Mouse (Mus musculus): Measurements from ENCODE around the gene Fam219a. TPM values are rescaled to one million over a fixed set of nuclear protein-coding genes. Genes with fewer than 3 reads are reported as not detected.
A peak's percentile ranks its signal among the peaks of the same experiment; 100 is the strongest.

Fam219a gene
- polyA plus RNA-seq, 1 experiment from 2014 or later: 2.0 TPM

DNA sequence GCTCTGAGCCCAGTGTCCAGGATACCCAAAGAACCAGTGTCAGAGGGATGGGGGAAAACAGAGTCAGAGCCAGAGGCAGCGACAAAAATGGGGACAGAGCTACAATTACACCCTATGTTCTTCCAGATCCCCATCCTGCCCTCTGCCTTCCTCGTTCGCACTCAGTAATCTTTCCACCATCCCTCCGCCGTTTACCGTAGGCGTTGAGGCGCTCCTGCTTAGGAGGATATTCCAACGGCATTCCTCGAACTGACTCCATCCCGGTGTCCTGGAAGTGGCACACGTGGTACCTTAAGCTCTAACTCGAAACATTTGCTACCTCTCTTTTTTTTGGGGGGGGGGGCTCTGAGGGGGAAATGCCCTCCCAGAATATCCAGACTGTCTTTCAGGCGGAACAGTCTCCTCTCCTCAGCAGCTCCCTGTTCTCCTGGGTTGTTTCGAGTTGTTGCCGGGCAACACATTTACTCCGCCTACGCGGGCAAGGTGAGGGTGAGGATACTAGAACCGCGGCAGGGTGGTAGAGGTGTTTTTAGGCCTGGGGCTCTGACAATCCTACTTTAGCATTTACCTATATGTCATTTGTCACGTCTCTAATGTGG, 61.9 kb downstream of the Fam219a start:
- Histone ChIP-seq H3K4me3 (ENCODE audit: low read depth, low read length) (peak overlapping the region; percentile 53), H3K9me3 (ENCODE audit: control insufficient read depth, low read length) (no peaks in the 10 kb centered on the region), H3K27ac (ENCODE audit: low read depth, low read length) (no peak overlapping the region), H3K9ac (ENCODE audit: low read depth, low read length) (no peak overlapping the region), H3K4me2 (peak overlapping the region; percentile 96), H3K4me1 (replicated peaks; ENCODE audit: control insufficient read depth, insufficient read depth, low read length) (peaks cover 13% of the 10 kb centered on the region), H3K27me3 (replicated peaks; ENCODE audit: control insufficient read depth, insufficient read depth, low read length) (peaks cover 18% of the 10 kb centered on the region), H3K36me3 (ENCODE audit: control insufficient read depth, insufficient read depth, low read length) (no peaks in the 10 kb centered on the region)
- DNase-seq (ENCODE audit: low spot score) (no peak), ATAC-seq (replicated peaks; ENCODE audit: low FRiP score) (no peak)
- WGBS: 5% methylated on average over 22 of the region's 22 CpGs

DNA sequence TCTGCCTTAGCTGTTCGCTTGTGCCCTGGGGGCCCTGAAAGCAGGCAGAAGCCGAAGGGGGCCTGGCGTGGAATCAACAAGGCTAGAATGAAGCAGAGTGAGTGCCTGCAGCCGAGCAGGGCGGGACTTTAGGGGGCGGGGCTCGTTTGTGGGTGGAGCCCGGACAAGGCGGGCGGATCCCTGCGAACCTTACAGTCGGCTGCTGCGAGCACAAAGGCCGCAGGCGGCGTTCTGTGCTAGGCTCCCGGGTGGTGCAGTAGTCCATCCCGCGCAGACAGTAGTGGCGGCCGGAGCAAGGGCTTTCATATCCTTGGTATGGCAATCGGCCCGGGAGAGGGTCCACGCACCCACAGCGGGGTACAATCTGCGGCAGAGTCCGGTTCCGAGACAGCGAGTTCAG, 62.4 kb downstream of the Fam219a start:
- peak; percentile 68 for ATAC-seq (replicated peaks; ENCODE audit: low FRiP score)
- H3K27ac ChIP-seq (ENCODE audit: low read depth, low read length): no peak overlapping the region
- H3K9ac ChIP-seq (ENCODE audit: low read depth, low read length): 0 out of 2 replicates have a peak overlapping the region, but pooled peaks have one; percentile 0
- peak overlapping the region; percentile 53 for H3K4me3 ChIP-seq (ENCODE audit: low read depth, low read length)
- peaks cover 17% of the 10 kb centered on the region for H3K4me1 ChIP-seq (replicated peaks; ENCODE audit: control insufficient read depth, insufficient read depth, low read length)
- 1% methylated on average over 29 of the region's 29 CpGs for WGBS
- peak; percentile 85 for DNase-seq (ENCODE audit: low spot score)
- H3K9me3 ChIP-seq (ENCODE audit: control insufficient read depth, low read length): no peaks in the 10 kb centered on the region
- H3K4me2 ChIP-seq: peak overlapping the region; percentile 96
- H3K36me3 ChIP-seq (ENCODE audit: control insufficient read depth, insufficient read depth, low read length): no peaks in the 10 kb centered on the region
- peaks cover 23% of the 10 kb centered on the region for H3K27me3 ChIP-seq (replicated peaks; ENCODE audit: control insufficient read depth, insufficient read depth, low read length)

- peak overlapping the region; percentile 96 for H3K4me2 ChIP-seq
- H3K27ac ChIP-seq (ENCODE audit: low read depth, low read length): no peak overlapping the region; the same call in 1 of the 2 replicates
- peaks cover 30% of the 10 kb centered on the region for H3K27me3 ChIP-seq (replicated peaks; ENCODE audit: control insufficient read depth, insufficient read depth, low read length)
- DNase-seq (ENCODE audit: low spot score): no peak
- no peaks in the 10 kb centered on the region for H3K36me3 ChIP-seq (ENCODE audit: control insufficient read depth, insufficient read depth, low read length)
- ATAC-seq (replicated peaks; ENCODE audit: low FRiP score): no peak
- no peaks in the 10 kb centered on the region for H3K9me3 ChIP-seq (ENCODE audit: control insufficient read depth, low read length)
- H3K4me1 ChIP-seq (replicated peaks; ENCODE audit: control insufficient read depth, insufficient read depth, low read length): peaks cover 17% of the 10 kb centered on the region
- 11% methylated on average over 13 of the region's 13 CpGs for WGBS
- H3K4me3 ChIP-seq (ENCODE audit: low read depth, low read length): peak overlapping the region; percentile 53
- H3K9ac ChIP-seq (ENCODE audit: low read depth, low read length): 0 out of 2 replicates have a peak overlapping the region, but pooled peaks have one; percentile 0
Observed at GRCm38 (mm10) chr4:41506156-41506555, 63.2 kb downstream of the Fam219a start.

DNA sequence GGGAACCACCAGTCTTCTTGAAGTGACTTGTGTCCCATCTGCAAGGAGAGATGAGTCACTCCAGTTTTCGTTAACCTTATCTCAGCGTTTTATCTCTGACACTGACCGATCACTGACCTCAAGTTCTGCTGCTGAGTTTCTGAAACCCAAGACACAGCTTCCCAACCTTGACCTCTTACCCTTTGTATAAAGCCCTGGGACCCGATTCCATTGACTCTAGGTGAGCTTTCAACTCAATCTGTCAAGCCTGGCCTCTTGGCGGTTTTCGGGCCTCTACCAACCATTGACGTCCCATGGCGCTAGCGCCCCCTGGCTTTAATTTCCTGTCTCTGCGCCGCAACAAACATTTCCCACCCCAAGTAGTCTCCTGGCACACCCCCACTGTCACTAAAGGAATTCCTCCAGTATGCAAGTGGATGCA, 64.2 kb downstream of the Fam219a start:
- H3K27ac ChIP-seq (ENCODE audit: low read depth, low read length): no peak overlapping the region
- no peaks in the 10 kb centered on the region for H3K9me3 ChIP-seq (ENCODE audit: control insufficient read depth, low read length)
- no peak overlapping the region for H3K9ac ChIP-seq (ENCODE audit: low read depth, low read length)
- peaks cover 40% of the 10 kb centered on the region for H3K27me3 ChIP-seq (replicated peaks; ENCODE audit: control insufficient read depth, insufficient read depth, low read length)
- no peak for DNase-seq (ENCODE audit: low spot score)
- no peak overlapping the region for H3K4me2 ChIP-seq
- H3K4me3 ChIP-seq (ENCODE audit: low read depth, low read length): no peak overlapping the region
- peaks cover 17% of the 10 kb centered on the region for H3K4me1 ChIP-seq (replicated peaks; ENCODE audit: control insufficient read depth, insufficient read depth, low read length)
- no peaks in the 10 kb centered on the region for H3K36me3 ChIP-seq (ENCODE audit: control insufficient read depth, insufficient read depth, low read length)
- 45% methylated on average over 11 of the region's 11 CpGs for WGBS
- ATAC-seq (replicated peaks; ENCODE audit: low FRiP score): no peak

GRCm38 (mm10) chr4:41504325-41504724, 65.0 kb downstream of the Fam219a start:
- Histone ChIP-seq H3K4me1 (replicated peaks; ENCODE audit: control insufficient read depth, insufficient read depth, low read length) (peaks cover 17% of the 10 kb centered on the region), H3K4me3 (ENCODE audit: low read depth, low read length) (no peak overlapping the region), H3K27ac (ENCODE audit: low read depth, low read length) (no peak overlapping the region), H3K36me3 (ENCODE audit: control insufficient read depth, insufficient read depth, low read length) (no peaks in the 10 kb centered on the region), H3K9me3 (ENCODE audit: control insufficient read depth, low read length) (no peaks in the 10 kb centered on the region), H3K9ac (ENCODE audit: low read depth, low read length) (no peak overlapping the region), H3K27me3 (replicated peaks; ENCODE audit: control insufficient read depth, insufficient read depth, low read length) (peaks cover 48% of the 10 kb centered on the region), H3K4me2 (no peak overlapping the region)
- WGBS: 67% methylated on average over 5 of the region's 5 CpGs
- DNase-seq (ENCODE audit: low spot score) (no peak), ATAC-seq (replicated peaks; ENCODE audit: low FRiP score) (no peak)

DNA sequence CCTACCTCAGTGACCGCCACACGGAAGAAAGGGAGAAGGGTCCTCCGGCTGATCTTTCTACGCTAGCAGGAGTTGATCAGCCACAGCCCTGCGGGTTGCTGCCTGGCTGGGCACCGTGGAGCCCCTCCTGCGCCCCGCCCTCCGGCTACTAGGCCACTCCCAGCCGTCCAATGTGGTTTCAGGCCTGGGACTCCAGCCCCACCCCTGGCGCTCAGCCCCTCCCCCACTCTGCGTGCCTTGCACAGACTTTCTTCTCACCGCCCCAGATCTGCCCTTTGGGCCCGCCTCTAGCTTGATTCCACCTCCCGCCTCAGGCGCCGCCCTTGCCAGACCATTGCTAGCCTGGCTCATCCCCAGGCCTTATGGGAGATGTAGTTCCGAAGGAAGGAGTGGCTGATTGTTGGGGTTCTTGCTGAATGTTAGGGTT, 66.3 kb downstream of the Fam219a start, which contains the start of gene AI464131:
AI464131 (minus strand) TSS at position 91 of the 427 bp plus-strand sequence.
- 2% methylated on average over 18 of the region's 18 CpGs for WGBS
- peak within 1 kb of the TSS; percentile 32 for H3K9ac ChIP-seq (ENCODE audit: low read depth, low read length)

GRCm38 (mm10) chr4:41502171-41502940, 67.0 kb downstream of the Fam219a start:
- Histone ChIP-seq H3K4me1 (replicated peaks; ENCODE audit: control insufficient read depth, insufficient read depth, low read length) (peaks cover 28% of the 10 kb centered on the region), H3K36me3 (ENCODE audit: control insufficient read depth, insufficient read depth, low read length) (no peaks in the 10 kb centered on the region), H3K9me3 (ENCODE audit: control insufficient read depth, low read length) (no peaks in the 10 kb centered on the region), H3K4me2 (peak overlapping the region; percentile 75), H3K9ac (ENCODE audit: low read depth, low read length) (peak overlapping the region; percentile 32), H3K27me3 (replicated peaks; ENCODE audit: control insufficient read depth, insufficient read depth, low read length) (peaks cover 55% of the 10 kb centered on the region), H3K4me3 (ENCODE audit: low read depth, low read length) (peak overlapping the region; percentile 43), H3K27ac (ENCODE audit: low read depth, low read length) (no peak overlapping the region)
- peak; percentile 57 for DNase-seq (ENCODE audit: low spot score)
- ATAC-seq (replicated peaks; ENCODE audit: low FRiP score): peak; percentile 19
- 15% methylated on average over 20 of the region's 20 CpGs for WGBS

More for the DNA sequence above, 66.3 kb downstream of the Fam219a start, which contains the start of gene AI464131:
- DNase-seq (ENCODE audit: low spot score): peak; percentile 98
- H3K27me3 ChIP-seq (replicated peaks; ENCODE audit: control insufficient read depth, insufficient read depth, low read length): peaks cover 55% of the 10 kb centered on the region
- H3K9me3 ChIP-seq (ENCODE audit: control insufficient read depth, low read length): no peaks in the 10 kb centered on the region
- H3K27ac ChIP-seq (ENCODE audit: low read depth, low read length): no peak within 1 kb of the TSS
- H3K4me1 ChIP-seq (replicated peaks; ENCODE audit: control insufficient read depth, insufficient read depth, low read length): peaks cover 27% of the 10 kb centered on the region
- H3K36me3 ChIP-seq (ENCODE audit: control insufficient read depth, insufficient read depth, low read length): no peaks in the 10 kb centered on the region
- peak; percentile 93 for ATAC-seq (replicated peaks; ENCODE audit: low FRiP score)
- H3K4me3 ChIP-seq (ENCODE audit: low read depth, low read length): peak within 1 kb of the TSS; percentile 43
- peak within 1 kb of the TSS; percentile 75 for H3K4me2 ChIP-seq

DNA sequence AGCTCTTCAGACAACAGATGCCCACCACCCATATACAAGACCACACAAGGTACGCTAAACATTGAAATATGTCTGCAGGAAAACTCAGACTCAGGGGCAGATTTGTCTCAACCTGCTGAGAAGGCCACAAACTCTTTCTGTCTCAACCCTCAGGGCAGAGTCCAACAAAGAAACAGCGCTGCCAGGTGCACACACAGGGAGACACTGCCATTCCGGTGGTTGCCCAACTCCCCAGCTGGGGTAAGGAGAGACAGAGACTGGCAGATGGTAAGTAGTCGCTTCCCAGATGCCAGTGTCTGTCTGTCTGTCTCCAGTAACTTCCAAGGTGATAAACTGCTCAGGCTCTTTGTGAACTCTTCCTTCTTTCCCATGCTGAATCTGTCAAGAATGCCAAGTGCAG, 68.6 kb downstream of the Fam219a start:
- no peak overlapping the region for H3K27ac ChIP-seq (ENCODE audit: low read depth, low read length)
- DNase-seq (ENCODE audit: low spot score) (no peak), ATAC-seq (replicated peaks; ENCODE audit: low FRiP score) (no peak)
- WGBS: 76% methylated on average over 4 of the region's 4 CpGs
- no peaks in the 10 kb centered on the region for H3K36me3 ChIP-seq (ENCODE audit: control insufficient read depth, insufficient read depth, low read length)
- no peaks in the 10 kb centered on the region for H3K9me3 ChIP-seq (ENCODE audit: control insufficient read depth, low read length)
- no peak overlapping the region for H3K4me2 ChIP-seq
- peaks cover 68% of the 10 kb centered on the region for H3K27me3 ChIP-seq (replicated peaks; ENCODE audit: control insufficient read depth, insufficient read depth, low read length)
- H3K4me3 ChIP-seq (ENCODE audit: low read depth, low read length): no peak overlapping the region
- peaks cover 20% of the 10 kb centered on the region for H3K4me1 ChIP-seq (replicated peaks; ENCODE audit: control insufficient read depth, insufficient read depth, low read length)
- H3K9ac ChIP-seq (ENCODE audit: low read depth, low read length): no peak overlapping the region
